Mouse (Mus musculus) embryonic facial prominence, embryonic 12.5 days (tissue): Measurements from ENCODE around the gene Galp. TPM values are rescaled to one million over a fixed set of nuclear protein-coding genes. Genes with fewer than 3 reads are reported as not detected.
A peak's percentile ranks its signal among the peaks of the same experiment; 100 is the strongest.
"Not testable (repeated sequence)": the region's sequence is repeated elsewhere in the genome, so short reads cannot be mapped to it uniquely, and the experiment has no call there.

Experiments used
- ATAC-seq: fragments of 200-750 bp; cut with Nextera tagmentation; 2 replicates; pipeline ENCODE4 v1.8.0; 2017; ENCODE audit not compliant: insufficient number of reproducible peaks, insufficient read depth, low FRiP score, low TSS enrichment
- H3K27ac ChIP-seq: fragments of 300-500 bp; sonication (generic); 2 replicates; pipeline ENCODE4 v1.5.1; 2016; ENCODE audit warnings: mild to moderate bottlenecking
- H3K27me3 ChIP-seq: fragments of 300-500 bp; sonication (generic); 2 replicates; pipeline ENCODE4 v1.6.1; 2016; ENCODE audit warnings: mild to moderate bottlenecking, moderate library complexity
- H3K36me3 ChIP-seq: fragments of 300-500 bp; sonication (generic); 2 replicates; pipeline ENCODE4 v1.6.1; 2016; ENCODE audit warnings: mild to moderate bottlenecking
- H3K4me1 ChIP-seq: fragments of 300-500 bp; sonication (generic); 2 replicates; pipeline ENCODE4 v1.6.1; 2016
- H3K4me2 ChIP-seq: fragments of 300-500 bp; sonication (generic); replicated peaks from 2 replicates; pipeline ENCODE4 v1.6.1; 2016; ENCODE audit warnings: mild to moderate bottlenecking, moderate library complexity
- H3K4me3 ChIP-seq: fragments of 300-500 bp; sonication (generic); 2 replicates; pipeline ENCODE4 v1.5.1; 2016; ENCODE audit warnings: mild to moderate bottlenecking
- H3K9ac ChIP-seq: fragments of 300-500 bp; sonication (generic); 2 replicates; pipeline ENCODE4 v1.6.1; 2016; ENCODE audit warnings: mild to moderate bottlenecking, moderate library complexity
- H3K9me3 ChIP-seq: fragments of 300-500 bp; sonication (generic); 2 replicates; pipeline ENCODE4 v1.6.1; 2016; ENCODE audit warnings: mild to moderate bottlenecking, moderate library complexity
- WGBS: fragments of 180-500 bp; shearing (Covaris S2); methylation state at CpG from one replicate; pipeline ENCODE4 v1.1.7; 2016; 5-methylcytosine and 5-hydroxymethylcytosine counted together
- polyA plus RNA-seq: library from polyadenylated mRNA; unstranded; fragments of >200 nt; fragmentation: Nextera tagmentation; extraction: Ambion mirVana; gene quantifications from 2 replicates; pipeline ENCODE4 v1.2.1, GENCODE M21; 2016

Gene Galp
- polyA plus RNA-seq, 1 experiment from 2014 or later, result not detected

DNA sequence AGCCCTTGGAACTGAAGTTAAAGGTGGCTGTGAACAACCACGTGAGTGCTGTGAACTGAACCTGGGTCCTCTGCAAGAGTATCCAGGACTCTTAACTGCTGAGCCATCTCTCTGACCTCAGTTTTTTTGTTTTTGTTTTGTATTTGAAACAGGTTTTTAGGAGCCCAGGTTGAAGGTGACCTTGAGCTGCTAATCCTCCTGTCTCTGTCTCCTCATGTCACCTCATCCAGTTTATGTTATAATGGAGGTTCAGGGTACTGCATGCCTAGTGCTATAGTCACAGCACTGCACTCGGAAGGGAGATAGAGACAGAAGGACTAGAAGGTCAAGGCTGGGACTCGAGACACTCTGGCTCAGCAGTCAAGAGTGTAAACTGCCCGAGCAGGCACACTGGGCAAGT is 34.7 kb upstream of the Galp start:
- 69% methylated on average over 4 of the region's 4 CpGs for WGBS
- no peak overlapping the region for H3K4me2 ChIP-seq
- no peak for ATAC-seq
- H3K36me3 ChIP-seq, result no peaks in the 10 kb centered on the region
- no peak overlapping the region for H3K9ac ChIP-seq
- no peaks in the 10 kb centered on the region for H3K4me1 ChIP-seq
- no peak overlapping the region for H3K4me3 ChIP-seq
- no peaks in the 10 kb centered on the region for H3K27me3 ChIP-seq
- H3K27ac ChIP-seq, result no peak overlapping the region
- no peaks in the 10 kb centered on the region for H3K9me3 ChIP-seq

GRCm38 (mm10) chr7:6164671-6165070 is 32.2 kb upstream of the Galp start:
- H3K9ac ChIP-seq, result no peak overlapping the region
- no peak for ATAC-seq
- no peak overlapping the region for H3K4me3 ChIP-seq
- WGBS, result 58% methylated on average over 5 of the region's 5 CpGs
- no peaks in the 10 kb centered on the region for H3K36me3 ChIP-seq
- no peak overlapping the region for H3K27ac ChIP-seq
- no peak overlapping the region for H3K4me2 ChIP-seq
- H3K4me1 ChIP-seq, result no peaks in the 10 kb centered on the region
- H3K9me3 ChIP-seq, result no peaks in the 10 kb centered on the region
- no peaks in the 10 kb centered on the region for H3K27me3 ChIP-seq

DNA sequence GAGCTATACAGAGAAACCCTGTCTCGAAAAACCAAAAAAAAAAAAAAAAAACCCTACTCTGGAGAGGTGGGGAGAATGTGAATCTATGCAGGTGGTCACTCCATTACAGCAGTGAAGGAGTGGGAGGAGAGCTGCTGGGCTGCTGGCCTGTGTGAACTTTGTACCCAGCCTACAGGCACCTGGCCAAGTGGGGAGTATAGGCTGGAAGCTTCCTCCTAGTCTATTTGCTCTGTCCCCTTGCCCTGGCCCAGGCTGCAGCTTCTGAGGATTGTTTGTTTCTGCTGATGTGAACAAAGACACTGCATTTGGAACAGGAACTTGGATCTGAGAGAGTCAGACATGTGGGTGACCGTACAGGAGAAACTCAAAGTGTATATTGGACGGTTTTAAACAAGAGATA is 27.5 kb upstream of the Galp start:
- Histone ChIP-seq H3K27ac (no peak overlapping the region), H3K36me3 (peaks cover 5% of the 10 kb centered on the region; the same call in 1 of the 2 replicates), H3K4me2 (no peak overlapping the region), H3K9me3 (no peaks in the 10 kb centered on the region), H3K27me3 (no peaks in the 10 kb centered on the region), H3K9ac (no peak overlapping the region), H3K4me1 (peaks cover 7% of the 10 kb centered on the region; the same call in 1 of the 2 replicates), H3K4me3 (no peak overlapping the region)
- 80% methylated on average over 3 of the region's 3 CpGs for WGBS
- no peak for ATAC-seq

GRCm38 (mm10) chr7:6170391-6170790 is 26.5 kb upstream of the Galp start:
- Histone ChIP-seq H3K4me2 (no peak overlapping the region), H3K4me3 (no peak overlapping the region), H3K27me3 (no peaks in the 10 kb centered on the region), H3K4me1 (peaks cover 7% of the 10 kb centered on the region; the same call in 1 of the 2 replicates), H3K36me3 (peaks cover 6% of the 10 kb centered on the region), H3K9me3 (no peaks in the 10 kb centered on the region), H3K9ac (no peak overlapping the region), H3K27ac (no peak overlapping the region)
- WGBS, result 80% methylated on average over 9 of the region's 9 CpGs
- no peak for ATAC-seq

DNA sequence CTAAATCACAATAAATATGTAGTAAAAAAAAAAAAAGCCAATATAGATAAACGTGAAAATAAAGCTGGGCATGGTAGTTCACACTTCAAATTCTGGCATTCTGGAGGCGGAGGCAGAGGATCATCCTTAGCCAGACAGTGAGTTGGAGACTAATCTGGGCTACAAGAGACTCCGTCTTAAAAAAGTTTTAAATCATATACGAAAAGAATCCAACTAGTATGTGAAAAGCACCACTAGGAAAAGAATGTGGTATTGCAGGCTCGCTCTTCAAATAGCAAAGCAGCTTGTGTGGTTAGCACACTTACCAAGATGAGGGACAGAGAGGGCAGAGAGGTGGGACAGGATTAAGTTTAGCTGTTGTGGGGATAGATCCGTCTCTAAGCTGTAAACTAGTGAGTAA is 26.0 kb upstream of the Galp start:
- 48% methylated on average over 6 of the region's 6 CpGs for WGBS
- H3K4me3 ChIP-seq, result 0 out of 2 replicates have a peak overlapping the region, but pooled peaks have one; percentile 68
- H3K9ac ChIP-seq, result no peak overlapping the region

GRCm38 (mm10) chr7:6171444-6172005 is 25.4 kb upstream of the Galp start:
- peaks cover 7% of the 10 kb centered on the region; the same call in 1 of the 2 replicates for H3K4me1 ChIP-seq
- WGBS, result 1% methylated on average over 24 of the region's 24 CpGs
- no peaks in the 10 kb centered on the region for H3K27me3 ChIP-seq
- H3K4me3 ChIP-seq, result peak overlapping the region; percentile 68
- no peaks in the 10 kb centered on the region for H3K9me3 ChIP-seq
- peak overlapping the region; percentile 39 for H3K9ac ChIP-seq
- peak; percentile 6; the same call in 1 of the 2 replicates for ATAC-seq
- peaks cover 11% of the 10 kb centered on the region for H3K36me3 ChIP-seq
- peak overlapping the region; percentile 68 for H3K27ac ChIP-seq
- peak overlapping the region; percentile 67 for H3K4me2 ChIP-seq

More for the DNA sequence above, 26.0 kb upstream of the Galp start:
- Histone ChIP-seq H3K9me3 (no peaks in the 10 kb centered on the region), H3K27ac (no peak overlapping the region; the same call in 1 of the 2 replicates), H3K4me1 (peaks cover 7% of the 10 kb centered on the region; the same call in 1 of the 2 replicates), H3K27me3 (no peaks in the 10 kb centered on the region), H3K36me3 (peaks cover 11% of the 10 kb centered on the region), H3K4me2 (peak overlapping the region; percentile 67)
- no peak for ATAC-seq

GRCm38 (mm10) chr7:6172006-6172649 is 24.8 kb upstream of the Galp start, which contains the start of gene Zfp444:
Gene Zfp444 (plus strand): TSS chr7:6172226.
- H3K9me3 ChIP-seq, result no peaks in the 10 kb centered on the region
- ATAC-seq, result peak; percentile 99
- H3K4me1 ChIP-seq, result peaks cover 7% of the 10 kb centered on the region; the same call in 1 of the 2 replicates
- 1% methylated on average over 37 of the region's 37 CpGs for WGBS
- peak within 1 kb of the TSS; percentile 68 for H3K4me3 ChIP-seq
- H3K9ac ChIP-seq, result peak within 1 kb of the TSS; percentile 72
- H3K4me2 ChIP-seq, result peak within 1 kb of the TSS; percentile 67
- H3K27me3 ChIP-seq, result no peaks in the 10 kb centered on the region
- peaks cover 11% of the 10 kb centered on the region for H3K36me3 ChIP-seq
- peak within 1 kb of the TSS; percentile 68 for H3K27ac ChIP-seq

DNA sequence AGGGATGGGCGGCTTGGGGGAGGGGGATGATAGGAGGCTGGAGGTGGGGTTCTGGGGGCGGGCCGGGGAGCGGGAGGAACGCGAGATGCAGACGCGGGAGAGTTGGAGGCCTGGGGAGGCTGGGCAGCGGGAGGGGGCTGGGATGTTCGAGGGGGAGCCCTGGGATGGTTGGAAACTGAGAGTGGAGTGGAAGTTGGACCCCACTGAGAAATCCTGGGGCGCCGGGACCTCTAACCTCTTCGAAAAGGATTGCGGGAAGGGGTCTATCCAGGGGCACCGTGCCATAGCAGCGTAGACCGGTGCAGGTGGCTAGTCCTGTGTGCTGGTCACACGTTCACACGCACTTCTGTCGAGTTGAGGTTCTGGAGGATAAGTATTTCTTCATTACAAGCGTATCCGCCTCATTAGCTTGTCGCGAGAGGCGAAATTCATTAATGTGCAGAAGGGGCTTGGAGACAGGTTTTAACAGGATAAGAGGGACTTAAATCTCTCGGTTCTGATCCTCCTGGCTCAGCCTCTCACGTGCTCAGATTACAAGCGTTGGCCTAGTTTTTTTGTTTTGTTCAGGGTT is 24.1 kb upstream of the Galp start:
- peak overlapping the region; percentile 72 for H3K9ac ChIP-seq
- H3K4me1 ChIP-seq, result peaks cover 7% of the 10 kb centered on the region; the same call in 1 of the 2 replicates
- H3K4me2 ChIP-seq, result peak overlapping the region; percentile 67
- H3K36me3 ChIP-seq, result peaks cover 11% of the 10 kb centered on the region
- peak overlapping the region; percentile 63 for H3K27ac ChIP-seq
- under 1% methylated on average over 28 of the region's 28 CpGs for WGBS
- no peaks in the 10 kb centered on the region for H3K9me3 ChIP-seq
- H3K27me3 ChIP-seq, result no peaks in the 10 kb centered on the region
- peak overlapping the region; percentile 68 for H3K4me3 ChIP-seq
- peak; percentile 31 for ATAC-seq

DNA sequence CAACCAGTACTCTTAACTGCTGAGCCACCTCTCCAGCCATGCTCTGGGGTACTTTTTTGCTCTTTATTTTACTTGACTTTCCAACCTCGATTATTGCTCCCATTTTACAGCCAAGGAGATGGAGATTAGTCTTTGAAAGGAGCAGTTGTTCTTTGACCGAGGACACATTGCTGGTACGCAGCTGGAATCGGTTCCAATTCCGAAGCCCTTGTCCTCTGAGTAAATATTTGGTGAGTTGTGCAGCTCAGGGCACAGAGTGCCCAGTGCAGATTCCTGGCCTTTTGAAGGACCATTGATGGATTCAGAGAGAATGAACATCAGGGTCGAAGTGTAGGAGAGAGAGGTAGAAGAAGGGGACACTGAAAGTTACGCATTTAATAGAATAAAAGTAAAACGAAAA is 23.0 kb upstream of the Galp start:
- H3K27ac ChIP-seq, result no peak overlapping the region
- H3K4me3 ChIP-seq, result no peak overlapping the region
- H3K4me2 ChIP-seq, result no peak overlapping the region
- no peak overlapping the region for H3K9ac ChIP-seq
- WGBS, result 86% methylated on average over 8 of the region's 8 CpGs
- H3K36me3 ChIP-seq, result peaks cover 17% of the 10 kb centered on the region
- no peaks in the 10 kb centered on the region for H3K9me3 ChIP-seq
- H3K4me1 ChIP-seq, result peaks cover 7% of the 10 kb centered on the region; the same call in 1 of the 2 replicates
- H3K27me3 ChIP-seq, result no peaks in the 10 kb centered on the region
- ATAC-seq, result no peak

DNA sequence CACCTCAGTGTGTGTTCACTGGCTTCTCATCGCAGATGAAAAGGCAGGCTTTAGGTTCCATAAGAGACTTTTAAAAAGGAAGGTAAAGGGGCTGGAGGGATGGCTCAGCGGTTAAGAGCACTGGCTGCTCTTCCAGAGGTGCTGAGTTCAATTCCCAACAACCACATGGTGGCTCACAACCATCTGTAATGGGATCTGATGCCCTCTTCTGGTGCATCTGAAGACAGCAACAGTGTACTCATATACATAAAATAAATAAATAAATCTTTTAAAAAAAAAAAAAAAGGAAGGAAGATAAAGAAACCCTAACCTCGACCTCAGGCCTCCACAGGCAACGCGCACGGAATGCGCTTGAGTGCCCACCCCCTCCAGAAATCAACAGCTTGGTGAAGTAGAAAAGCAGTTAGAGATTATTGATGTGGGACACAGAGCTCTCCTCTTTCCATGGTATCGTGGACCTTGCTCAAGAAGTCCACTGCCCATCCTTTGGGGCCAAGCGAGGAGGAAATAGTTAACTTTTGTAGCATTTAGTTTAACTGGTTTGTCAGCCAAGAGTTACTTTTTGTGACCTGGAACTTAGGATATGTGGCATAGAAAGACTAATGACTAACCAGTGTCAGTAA is 22.4 kb upstream of the Galp start:
- H3K9me3 ChIP-seq, H3K27ac ChIP-seq, H3K4me2 ChIP-seq, H3K4me1 ChIP-seq, H3K27me3 ChIP-seq, ATAC-seq, H3K9ac ChIP-seq, H3K4me3 ChIP-seq: not testable (repeated sequence)
- peaks cover 21% of the 10 kb centered on the region for H3K36me3 ChIP-seq
- 91% methylated on average over 9 of the region's 9 CpGs for WGBS

- no peak overlapping the region for H3K4me2 ChIP-seq
- H3K4me3 ChIP-seq, result no peak overlapping the region
- no peaks in the 10 kb centered on the region for H3K4me1 ChIP-seq
- H3K27ac ChIP-seq, result no peak overlapping the region
- H3K27me3 ChIP-seq, result no peaks in the 10 kb centered on the region
- no peak overlapping the region for H3K9ac ChIP-seq
- H3K9me3 ChIP-seq, result no peaks in the 10 kb centered on the region
- no peak for ATAC-seq
- peaks cover 39% of the 10 kb centered on the region for H3K36me3 ChIP-seq
Observed at GRCm38 (mm10) chr7:6179013-6179412, 17.9 kb upstream of the Galp start.
